Mouse (Mus musculus) left cerebral cortex, adult 9 months (tissue): ENCODE data around the gene Lmx1a.

Experiments
- DNase-seq, 2 experiments: peaks; one replicate each; pipeline ENCODE4 v3.0.0; 2022; ENCODE audit warnings: low spot score in 2 of 2

Lmx1a gene

DNA sequence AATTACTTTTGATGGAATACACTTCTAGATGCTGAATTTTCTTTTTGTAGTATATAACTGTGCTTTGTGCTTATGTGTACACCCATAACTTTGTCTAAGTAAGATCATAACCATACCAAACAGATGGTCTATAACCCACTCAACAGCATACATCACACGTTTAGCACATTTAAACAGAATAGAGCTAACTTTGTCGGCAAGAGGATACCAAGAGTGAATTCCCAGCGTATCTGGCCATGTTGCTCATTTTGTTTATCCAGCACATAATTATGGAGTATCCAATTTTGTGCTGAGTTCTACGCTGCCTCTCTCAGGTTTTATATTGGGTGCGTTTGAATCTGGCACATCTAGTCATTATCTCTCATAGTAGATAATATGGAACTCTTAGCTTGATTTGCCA lies 196.7 kb downstream of the Lmx1a start:
- DNase-seq = no peak

- no peak for DNase-seq
Observed at GRCm38 (mm10) chr1:167888120-167888519, 199.1 kb downstream of the Lmx1a start.

DNA sequence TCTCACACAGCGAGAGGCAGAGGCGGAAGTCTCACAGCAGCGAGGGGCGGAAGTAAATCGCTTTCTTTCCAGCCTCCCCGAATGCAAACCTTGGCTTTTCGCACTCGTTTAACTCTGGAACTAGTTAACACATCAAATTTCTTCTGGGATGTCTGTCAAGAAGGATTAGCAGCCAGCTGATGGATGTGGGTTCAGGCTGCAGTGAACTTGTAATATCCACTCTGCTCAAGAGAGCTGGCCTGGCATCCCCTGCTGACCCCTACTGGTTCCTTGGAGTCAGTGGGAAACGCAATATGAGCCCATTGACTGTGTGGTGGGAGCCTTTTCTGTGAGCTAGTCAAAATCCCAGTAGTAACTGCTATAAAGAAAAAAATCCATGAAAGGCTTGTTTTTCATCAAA lies 199.8 kb downstream of the Lmx1a start:
- no peak for DNase-seq

GRCm38 (mm10) chr1:167896234-167896633 lies 207.2 kb downstream of the Lmx1a start:
- DNase-seq = peak; percentile 4 to 65
